ENCODE assay signal across 8 mouse cellular contexts in genomic region chr5:135835981-135836380, GRCm38 (mm10). TPM values are rescaled to one million over a fixed set of nuclear protein-coding genes. Genes with fewer than 3 reads are reported as not detected.
DNase-seq lines count a peak whose midpoint lies in the region; ATAC-seq and TF ChIP-seq lines count a peak whose summit lies in the region.

No protein-coding gene starts in this region.

- no peak for ATAC-seq in heart, embryonic 14.5 days (ENCODE audit: insufficient number of reproducible peaks, insufficient read depth, low FRiP score, low read depth)
- ATAC-seq in intestine, embryonic 15.5 days, result peak; percentile 18; the same call in 1 of the 2 replicates
- no peak; the same call in 1 of the 2 replicates for ATAC-seq in midbrain, postnatal 0 days (ENCODE audit: low FRiP score)

- no peak overlapping the region for H3K9ac ChIP-seq in heart, embryonic 14.5 days (ENCODE audit: low read length)
- H3K9ac ChIP-seq in intestine, embryonic 15.5 days, result no peak overlapping the region
- no peak overlapping the region; the same call in 1 of the 2 replicates for H3K9ac ChIP-seq in midbrain, postnatal 0 days (replicated peaks; ENCODE audit: low read length, poor library complexity, severe bottlenecking)

- no peak for DNase-seq in heart, postnatal 14 days
- peak; percentile 76 for DNase-seq in cerebellum, adult 9-11 months
- no peak for DNase-seq in midbrain, postnatal 0 days (ENCODE audit: low spot score)
- no peak for DNase-seq in thymus, postnatal 25 days
- DNase-seq in right cerebral cortex, postnatal 36 days (ENCODE audit: low spot score in 2 of 2), result no peak
- no peak for DNase-seq in left cerebral cortex, adult 11 months (ENCODE audit: low spot score)

- H3K27ac ChIP-seq in heart, embryonic 14.5 days (replicated peaks in 1 of 2; ENCODE audit: control insufficient read depth in 1 of 2, insufficient read depth in 1 of 2, low read depth in 2 of 2, low read length in 2 of 2), result no peak overlapping the region
- H3K27ac ChIP-seq in intestine, embryonic 15.5 days, result no peak overlapping the region
- H3K27ac ChIP-seq in midbrain, postnatal 0 days (ENCODE audit: low read depth, low read length), result peak overlapping the region; percentile 68

- WGBS in heart, embryonic 14.5 days, result 23% methylated on average over 12 of the region's 12 CpGs
- WGBS in intestine, embryonic 15.5 days, result 19% methylated on average over 12 of the region's 12 CpGs
- WGBS in midbrain, postnatal 0 days, result 30% methylated on average over 12 of the region's 12 CpGs

- no peaks in the 10 kb centered on the region for H3K9me3 ChIP-seq in heart, embryonic 14.5 days (ENCODE audit: control insufficient read depth, low read length)
- no peaks in the 10 kb centered on the region for H3K9me3 ChIP-seq in intestine, embryonic 15.5 days
- no peaks in the 10 kb centered on the region for H3K9me3 ChIP-seq in midbrain, postnatal 0 days (ENCODE audit: low read length)

- intact Hi-C loops in heart, postnatal 14 days (cut with DNase I), result no loop called here

- H3K4me1 ChIP-seq in heart, embryonic 14.5 days (ENCODE audit: control insufficient read depth in 2 of 2, insufficient read depth in 2 of 2, low read length in 2 of 2), result peaks cover 10 to 12% of the 10 kb centered on the region in 2 experiments
- H3K4me1 ChIP-seq in intestine, embryonic 15.5 days (replicated peaks), result peaks cover 10% of the 10 kb centered on the region
- H3K4me1 ChIP-seq in midbrain, postnatal 0 days (ENCODE audit: insufficient read depth, low read length), result peaks cover 13% of the 10 kb centered on the region

- 0 out of 4 replicates have a peak overlapping the region, but pooled peaks of 1 of the 2 experiments have one; percentile 37 for H3K4me3 ChIP-seq in heart, embryonic 14.5 days (ENCODE audit: control insufficient read depth in 1 of 2, insufficient read depth in 1 of 2, low read depth in 1 of 2, low read length in 2 of 2)
- H3K4me3 ChIP-seq in intestine, embryonic 15.5 days (replicated peaks), result no peak overlapping the region
- peak overlapping the region; percentile 41 for H3K4me3 ChIP-seq in midbrain, postnatal 0 days (ENCODE audit: low read depth, low read length)

- peak overlapping the region; percentile 79 for H3K4me2 ChIP-seq in heart, embryonic 14.5 days (ENCODE audit: low read length)
- peak overlapping the region; percentile 97 for H3K4me2 ChIP-seq in intestine, embryonic 15.5 days (replicated peaks)
- peak overlapping the region; percentile 67 for H3K4me2 ChIP-seq in midbrain, postnatal 0 days (ENCODE audit: low read depth, low read length, poor library complexity, severe bottlenecking)

- TF ChIP-seq CTCF in midbrain, postnatal 0 days (IDR thresholded peaks at IDR 0.05), result no peak

- peaks cover 23% of the 10 kb centered on the region for H3K27me3 ChIP-seq in heart, embryonic 14.5 days (ENCODE audit: control insufficient read depth, insufficient read depth, low read length)
- no peaks in the 10 kb centered on the region for H3K27me3 ChIP-seq in intestine, embryonic 15.5 days (replicated peaks)
- no peaks in the 10 kb centered on the region for H3K27me3 ChIP-seq in midbrain, postnatal 0 days (ENCODE audit: insufficient read depth, low read length)

- no peaks in the 10 kb centered on the region for H3K36me3 ChIP-seq in heart, embryonic 14.5 days (ENCODE audit: control insufficient read depth, insufficient read depth, low read length)
- no peaks in the 10 kb centered on the region for H3K36me3 ChIP-seq in intestine, embryonic 15.5 days
- no peaks in the 10 kb centered on the region for H3K36me3 ChIP-seq in midbrain, postnatal 0 days (ENCODE audit: insufficient read depth, low read length)

RNA-seq across cellular contexts. Expression of gene Srrm3, which starts 29.3 kb away (rescaled TPM):
- polyA plus RNA-seq in heart, embryonic 14.5 days (2014; fragmentation: Nextera tagmentation; extraction: Ambion mirVana), result 0.15 TPM in 1 of 2 replicates, not detected in the other
- total RNA-seq in heart, postnatal 14 days (2021), result under 1 TPM in 1 of 2 experiments, not detected in 1; 0.10 TPM
- polyA plus RNA-seq in intestine, embryonic 15.5 days (2015; fragmentation: Nextera tagmentation; extraction: Ambion mirVana), result 2.7 and 3.7 TPM in 2 replicates
- 85.2 and 123 TPM in 2 replicates for total RNA-seq in midbrain, postnatal 0 days (2014; rRNA removed)
- 52.5 and 58.8 TPM in 2 replicates for polyA plus RNA-seq in midbrain, postnatal 0 days (2015; fragmentation: Nextera tagmentation; extraction: Ambion mirVana)

RNA-seq across cellular contexts. Expression of gene Hspb1, which starts 51.7 kb away (rescaled TPM):
- polyA plus RNA-seq in heart, embryonic 14.5 days (2014; fragmentation: Nextera tagmentation; extraction: Ambion mirVana), result 911 and 1,014 TPM in 2 replicates
- total RNA-seq in heart, postnatal 14 days (2021), result 100 to 1,000 TPM; 271 to 306 TPM
- 113 and 116 TPM in 2 replicates for polyA plus RNA-seq in intestine, embryonic 15.5 days (2015; fragmentation: Nextera tagmentation; extraction: Ambion mirVana)
- 26.2 and 28.8 TPM in 2 replicates for total RNA-seq in midbrain, postnatal 0 days (2014; rRNA removed)
- polyA plus RNA-seq in midbrain, postnatal 0 days (2015; fragmentation: Nextera tagmentation; extraction: Ambion mirVana), result 19.2 and 19.3 TPM in 2 replicates

RNA-seq across cellular contexts. Expression of gene Mdh2, which starts 57.7 kb away (rescaled TPM):
- 1,172 and 1,176 TPM in 2 replicates for polyA plus RNA-seq in heart, embryonic 14.5 days (2014; fragmentation: Nextera tagmentation; extraction: Ambion mirVana)
- 1,000 to 10,000 TPM; 1,831 to 1,920 TPM for total RNA-seq in heart, postnatal 14 days (2021)
- polyA plus RNA-seq in intestine, embryonic 15.5 days (2015; fragmentation: Nextera tagmentation; extraction: Ambion mirVana), result 688 and 736 TPM in 2 replicates
- 158 and 172 TPM in 2 replicates for total RNA-seq in midbrain, postnatal 0 days (2014; rRNA removed)
- polyA plus RNA-seq in midbrain, postnatal 0 days (2015; fragmentation: Nextera tagmentation; extraction: Ambion mirVana), result 656 and 707 TPM in 2 replicates

RNA-seq across cellular contexts. Expression of gene Styxl1, which starts 57.8 kb away (rescaled TPM):
- 0.26 and 0.42 TPM in 2 replicates for polyA plus RNA-seq in heart, embryonic 14.5 days (2014; fragmentation: Nextera tagmentation; extraction: Ambion mirVana)
- total RNA-seq in heart, postnatal 14 days (2021), result under 1 TPM in 1 of 2 experiments, not detected in 1; 0.34 TPM
- 0.24 and 0.30 TPM in 2 replicates for polyA plus RNA-seq in intestine, embryonic 15.5 days (2015; fragmentation: Nextera tagmentation; extraction: Ambion mirVana)
- total RNA-seq in midbrain, postnatal 0 days (2014; rRNA removed), result not detected in 2 replicates
- polyA plus RNA-seq in midbrain, postnatal 0 days (2015; fragmentation: Nextera tagmentation; extraction: Ambion mirVana), result 0.33 and 0.44 TPM in 2 replicates

Comparison
In these comparisons a context has a peak if more than half of its experiments do, and no peak if none do; other contexts are left out.
1. RNA of gene Srrm3, which starts 29.3 kb away (polyA plus RNA-seq): 52.5 to 58.8 TPM in midbrain, postnatal 0 days; 2.7 to 3.7 TPM in intestine, embryonic 15.5 days and 0.15 TPM in heart, embryonic 14.5 days; every median in the first group is over 10 times any median in the second.
2. Peak in every context shown above with its lines, with median percentiles within 50 percentile points of each other: H3K4me2 ChIP-seq.